17 mouse cellular contexts compared by ENCODE assay signal in genomic region chr10:105201491-105201890, GRCm38 (mm10).
DNase-seq lines count a peak whose midpoint lies in the region; ATAC-seq and TF ChIP-seq lines count a peak whose summit lies in the region.
"Had no signal": no experiment of that assay in that cellular context is flagged by ENCODE, and none has a peak within 500 bp of the region (broad histone marks: within the 10 kb centered on the region; RNA-seq: fewer than 3 reads in every experiment).

No protein-coding gene starts in this region.

- TF ChIP-seq CTCF in kidney, adult 2 months (conservative IDR thresholded peaks at IDR 0.05; ENCODE audit: insufficient read depth, insufficient read length, low read depth, low read length): no peak

- 66% methylated on average over 10 of the region's 10 CpGs for WGBS in midbrain, embryonic 14.5 days
- WGBS in midbrain, embryonic 16.5 days: 77% methylated on average over 10 of the region's 10 CpGs
- WGBS in kidney, adult 2 months: 83% methylated on average over 10 of the region's 10 CpGs
- 89% methylated on average over 10 of the region's 10 CpGs for WGBS in forebrain, embryonic 12.5 days

- H3K9me3 ChIP-seq in midbrain, embryonic 14.5 days (ENCODE audit: control insufficient read depth, low read length): no peaks in the 10 kb centered on the region
- H3K9me3 ChIP-seq in midbrain, embryonic 16.5 days (replicated peaks; ENCODE audit: control insufficient read depth, low read length, poor library complexity, severe bottlenecking): no peaks in the 10 kb centered on the region
- no peaks in the 10 kb centered on the region for H3K9me3 ChIP-seq in forebrain, embryonic 12.5 days
- H3K9me3 ChIP-seq: embryonic facial prominence, embryonic 12.5 days; liver, embryonic 12.5 days; stomach, embryonic 15.5 days had no signal

- no peak for ATAC-seq in cerebellum, adult (ENCODE audit: insufficient number of reproducible peaks, low FRiP score, low TSS enrichment)
- no peak for ATAC-seq in midbrain, embryonic 14.5 days (ENCODE audit: low FRiP score, low TSS enrichment)
- no peak for ATAC-seq in midbrain, embryonic 16.5 days
- ATAC-seq in forebrain, embryonic 12.5 days (ENCODE audit: low FRiP score): no peak
- ATAC-seq: liver, embryonic 12.5 days had no signal

- no peak overlapping the region for H3K4me2 ChIP-seq in midbrain, embryonic 14.5 days (ENCODE audit: low read length)
- no peak overlapping the region for H3K4me2 ChIP-seq in midbrain, embryonic 16.5 days (ENCODE audit: low read length)
- no peak overlapping the region for H3K4me2 ChIP-seq in forebrain, embryonic 12.5 days
- H3K4me2 ChIP-seq: embryonic facial prominence, embryonic 12.5 days; heart, embryonic 11.5 days; liver, embryonic 12.5 days; lung, embryonic 14.5 days; stomach, embryonic 15.5 days had no signal

- H3K9ac ChIP-seq in midbrain, embryonic 14.5 days (replicated peaks; ENCODE audit: low read length): no peak overlapping the region
- H3K9ac ChIP-seq in midbrain, embryonic 16.5 days (ENCODE audit: low read depth, low read length): no peak overlapping the region
- H3K9ac ChIP-seq in forebrain, embryonic 12.5 days: no peak overlapping the region
- H3K9ac ChIP-seq: embryonic facial prominence, embryonic 12.5 days; liver, embryonic 12.5 days; lung, embryonic 14.5 days; stomach, embryonic 15.5 days had no signal

- DNase-seq in cerebellum, adult 9-10 months: peak; percentile 4
- DNase-seq in midbrain, embryonic 14.5 days: peak; percentile 17
- peak; percentile 25 for DNase-seq in fat pad, adult 2 months (ENCODE audit: extremely low read depth, low read depth, low spot score)
- DNase-seq in mesoderm, embryonic 11.5 days (ENCODE audit: low read depth, low spot score): peak; percentile 37
- DNase-seq in kidney, adult 2 months: no peak
- DNase-seq: adrenal gland, adult 2 months; heart, postnatal 14 days; kidney, postnatal 10 days; lung, embryonic 14.5 days; lung, postnatal 4 days had no signal

- no peaks in the 10 kb centered on the region for H3K36me3 ChIP-seq in midbrain, embryonic 14.5 days (ENCODE audit: control insufficient read depth, insufficient read depth, low read length)
- no peaks in the 10 kb centered on the region for H3K36me3 ChIP-seq in midbrain, embryonic 16.5 days (ENCODE audit: control insufficient read depth, insufficient read depth, low read length)
- H3K36me3 ChIP-seq in kidney, adult 2 months (ENCODE audit: control insufficient read depth, insufficient read depth, low read length): no peaks in the 10 kb centered on the region
- no peaks in the 10 kb centered on the region for H3K36me3 ChIP-seq in forebrain, embryonic 12.5 days (replicated peaks)
- H3K36me3 ChIP-seq: embryonic facial prominence, embryonic 12.5 days; liver, embryonic 12.5 days; stomach, embryonic 15.5 days had no signal

- TF ChIP-seq POLR2A in kidney, adult 2 months (IDR thresholded peaks at IDR 0.05; ENCODE audit: low read depth, low read length): no peak

- no peaks in the 10 kb centered on the region for H3K27me3 ChIP-seq in midbrain, embryonic 14.5 days (ENCODE audit: control insufficient read depth, insufficient read depth, low read length)
- H3K27me3 ChIP-seq in midbrain, embryonic 16.5 days (ENCODE audit: control insufficient read depth, insufficient read depth, low read depth, low read length): no peaks in the 10 kb centered on the region
- no peaks in the 10 kb centered on the region; the same call in 1 of the 2 replicates for H3K27me3 ChIP-seq in kidney, adult 2 months (replicated peaks; ENCODE audit: control insufficient read depth, insufficient read depth, low read length)
- H3K27me3 ChIP-seq in forebrain, embryonic 12.5 days: no peaks in the 10 kb centered on the region
- H3K27me3 ChIP-seq: embryonic facial prominence, embryonic 12.5 days; liver, embryonic 12.5 days; stomach, embryonic 15.5 days had no signal

- H3K27ac ChIP-seq in midbrain, embryonic 14.5 days (replicated peaks; ENCODE audit: low read depth, low read length): no peak overlapping the region
- no peak overlapping the region for H3K27ac ChIP-seq in midbrain, embryonic 16.5 days (ENCODE audit: low read length)
- H3K27ac ChIP-seq in kidney, adult 2 months (ENCODE audit: insufficient read depth, low read depth, low read length): no peak overlapping the region
- no peak overlapping the region for H3K27ac ChIP-seq in forebrain, embryonic 12.5 days
- H3K27ac ChIP-seq: embryonic facial prominence, embryonic 12.5 days; liver, embryonic 12.5 days; stomach, embryonic 15.5 days had no signal

- H3K4me3 ChIP-seq in midbrain, embryonic 14.5 days (replicated peaks; ENCODE audit: low read depth, low read length): no peak overlapping the region
- H3K4me3 ChIP-seq in midbrain, embryonic 16.5 days (ENCODE audit: low read depth, low read length): no peak overlapping the region
- H3K4me3 ChIP-seq in kidney, adult 2 months (ENCODE audit: insufficient read depth, low read depth, low read length): no peak overlapping the region
- H3K4me3 ChIP-seq in forebrain, embryonic 12.5 days (replicated peaks): no peak overlapping the region
- H3K4me3 ChIP-seq: embryonic facial prominence, embryonic 12.5 days; liver, embryonic 12.5 days; stomach, embryonic 15.5 days had no signal

- peaks cover 18% of the 10 kb centered on the region; the same call in 1 of the 2 replicates for H3K4me1 ChIP-seq in midbrain, embryonic 14.5 days (ENCODE audit: control insufficient read depth, insufficient read depth, low read length)
- H3K4me1 ChIP-seq in midbrain, embryonic 16.5 days (ENCODE audit: control insufficient read depth, insufficient read depth, low read length): no peaks in the 10 kb centered on the region
- no peaks in the 10 kb centered on the region for H3K4me1 ChIP-seq in kidney, adult 2 months (ENCODE audit: control insufficient read depth, insufficient read depth, low read length)
- H3K4me1 ChIP-seq in forebrain, embryonic 12.5 days: peaks cover 10% of the 10 kb centered on the region
- H3K4me1 ChIP-seq: embryonic facial prominence, embryonic 12.5 days; liver, embryonic 12.5 days; stomach, embryonic 15.5 days had no signal
